Mouse (Mus musculus) natural killer cell, adult 2 months (primary cell): ENCODE measurements at regions not wholly inside any gene's neighbourhood (a gene's known extent, or its start where the extent isn't known, plus 50 kb on each side); places are given as distances from the start of the nearest gene placed in this dataset.
"Not testable (repeated sequence)": the region's sequence is repeated elsewhere in the genome, so short reads cannot be mapped to it uniquely, and the experiment has no call there.

Experiments
- DNase-seq, 2 experiments: peaks; one replicate each; pipeline ENCODE4 v3.0.0; 2022; ENCODE audit warnings: low spot score in 2 of 2

DNA sequence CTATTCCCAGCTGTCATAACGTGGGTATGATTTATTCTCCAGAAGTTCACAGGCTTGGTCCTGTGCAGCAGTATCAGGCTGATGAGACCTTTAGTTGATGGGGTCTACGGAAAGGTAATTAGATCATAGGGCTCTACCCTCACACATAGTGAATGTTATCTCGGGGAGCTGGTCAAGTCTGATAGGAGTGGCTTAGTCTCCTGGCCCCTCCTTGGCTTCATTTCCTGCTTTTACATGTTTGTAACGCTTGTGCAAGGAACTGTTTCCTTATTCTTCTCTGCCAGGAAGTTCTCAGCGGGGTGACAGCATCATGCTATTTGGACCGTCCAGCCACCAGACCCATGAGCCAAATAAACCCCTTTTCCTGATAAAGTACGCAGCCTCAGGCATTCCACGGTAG lies 109.6 kb upstream of the Klf3 start:
- DNase-seq: no peak

DNA sequence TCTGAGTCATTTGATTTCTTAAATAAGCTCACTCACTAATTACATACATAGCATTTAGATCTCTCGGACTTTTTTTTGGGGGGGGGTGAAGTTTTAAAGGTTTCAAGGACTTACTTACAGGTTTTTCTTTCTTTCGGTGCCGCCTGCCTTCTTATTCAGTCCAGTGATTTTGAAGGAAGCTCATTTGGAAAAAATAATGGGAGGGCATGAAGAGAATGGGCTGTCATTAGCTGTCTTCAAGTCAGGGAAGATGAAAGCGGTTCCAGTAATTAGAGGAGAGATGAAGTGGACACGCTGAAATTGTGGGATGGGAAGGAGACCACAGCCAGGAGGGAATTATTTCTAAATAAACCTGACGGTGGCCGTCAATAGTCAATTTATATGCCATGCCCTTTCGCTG lies 108.6 kb upstream of the Klf3 start:
- no peak for DNase-seq

DNA sequence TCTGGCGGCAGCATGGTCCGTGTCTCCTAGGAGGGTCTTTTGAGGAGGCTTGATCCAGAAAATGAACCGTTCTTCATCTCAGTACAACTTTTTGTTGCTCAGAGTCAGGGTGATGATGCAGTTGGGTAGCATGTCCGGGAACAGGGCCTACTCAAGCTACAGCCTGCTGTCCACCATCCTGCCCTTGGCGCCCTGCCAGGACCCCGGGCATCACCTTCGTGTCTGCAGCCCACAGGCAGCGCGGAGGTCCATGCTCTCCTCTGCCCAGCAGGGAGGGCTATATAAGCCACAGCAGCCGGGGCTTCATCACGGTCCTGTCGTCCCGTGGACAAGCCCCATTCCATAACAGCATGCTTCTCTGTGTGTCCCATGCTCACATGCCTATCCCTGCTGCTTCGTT lies 107.1 kb upstream of the Klf3 start:
- no peak for DNase-seq

DNA sequence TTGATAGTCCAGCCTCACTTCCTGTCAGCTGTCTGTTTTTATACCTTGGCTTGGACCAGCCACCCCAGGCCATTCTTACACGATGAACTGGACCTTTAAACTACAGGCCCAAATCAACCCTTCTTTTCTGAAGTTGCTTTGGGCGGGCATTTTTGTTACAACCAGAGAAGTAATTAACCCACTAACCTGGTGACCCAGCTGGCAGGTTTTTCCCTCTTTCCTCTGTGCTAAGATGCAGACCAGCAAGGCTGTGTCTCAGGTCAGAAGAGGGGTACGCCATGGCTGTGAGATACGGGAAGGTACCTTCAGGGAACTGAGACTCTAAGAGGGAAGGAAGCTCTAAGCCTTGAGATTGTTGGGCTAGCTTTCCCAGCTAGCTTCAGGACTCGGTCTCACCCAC lies 105.7 kb upstream of the Klf3 start:
- no peak for DNase-seq

DNA sequence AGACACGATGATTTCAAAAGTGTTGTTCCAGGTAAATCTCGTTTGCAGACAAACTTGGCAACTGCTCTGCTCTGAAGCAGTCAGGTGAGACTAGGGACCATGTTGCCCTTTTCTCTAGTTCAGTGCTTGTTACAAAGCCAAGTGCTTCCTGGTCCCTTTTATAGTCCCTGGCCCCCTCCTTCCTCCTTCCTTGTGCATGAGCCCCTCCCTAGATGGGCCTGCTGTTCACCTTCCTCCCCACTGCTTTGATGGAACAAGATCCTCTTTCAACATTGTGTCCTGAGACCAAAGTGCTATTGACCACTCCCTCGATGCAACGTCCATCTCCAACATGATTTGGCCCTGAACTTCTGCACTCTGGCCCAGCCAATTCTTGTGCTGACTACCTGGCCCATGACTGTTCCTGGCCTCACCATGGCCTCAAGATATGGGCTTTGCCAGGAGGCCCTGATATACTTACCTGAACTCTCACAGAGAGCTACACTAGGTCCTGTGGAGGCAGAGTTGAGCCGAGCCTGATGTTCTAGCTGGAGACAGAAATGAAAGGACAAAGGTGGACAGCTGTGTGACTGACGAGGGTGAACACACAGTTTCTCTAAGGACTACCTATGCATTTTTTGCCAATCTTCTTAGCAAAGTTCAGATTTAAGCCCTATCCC lies 104.6 kb upstream of the Klf3 start:
- no peak for DNase-seq

DNA sequence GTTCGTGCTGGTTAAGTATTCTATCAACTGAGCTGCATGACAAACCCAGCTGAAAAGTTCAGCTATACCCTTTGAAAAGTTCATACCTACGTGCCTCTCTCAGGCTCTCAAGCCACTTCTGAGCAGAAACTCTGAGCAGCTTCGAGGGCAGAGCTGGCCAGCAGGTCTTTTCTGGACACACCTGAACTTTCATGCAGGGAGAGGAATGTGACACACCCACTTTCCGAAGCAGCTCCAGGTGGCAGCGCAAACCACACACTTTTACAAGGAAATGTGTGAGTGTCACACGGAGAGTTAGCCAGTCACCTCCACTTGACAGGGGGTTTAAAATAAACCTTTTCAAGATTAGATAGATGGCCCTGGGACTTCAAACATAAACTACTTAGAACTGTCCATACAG lies 103.2 kb upstream of the Klf3 start:
- DNase-seq: no peak

DNA sequence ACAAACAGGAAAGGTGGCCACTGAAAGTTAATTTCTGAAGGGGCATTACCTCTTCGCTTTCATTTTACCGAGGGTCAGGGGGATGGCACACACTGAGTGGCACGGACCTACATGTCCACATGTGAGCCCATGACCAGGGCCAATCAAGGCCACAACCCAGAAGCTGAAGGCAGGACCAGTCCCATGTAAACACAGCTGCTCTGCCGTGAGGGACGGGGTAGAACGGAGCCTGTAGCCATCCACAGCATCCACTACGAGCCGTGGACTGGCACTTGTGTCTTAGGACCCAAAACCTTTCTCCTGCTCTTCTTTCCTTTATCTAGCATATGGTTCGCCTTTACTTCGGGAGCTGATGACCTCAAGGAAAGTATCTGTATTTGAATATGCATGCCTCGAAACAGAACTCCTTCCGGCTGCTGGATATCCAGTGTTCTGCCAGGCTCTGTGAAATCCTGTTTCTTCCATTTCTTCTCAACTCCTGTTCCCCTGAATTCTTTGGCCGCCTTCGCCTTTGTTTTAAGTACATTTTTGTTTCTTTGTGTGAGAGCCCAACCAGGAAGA lies 101.9 kb upstream of the Klf3 start:
- no peak for DNase-seq

DNA sequence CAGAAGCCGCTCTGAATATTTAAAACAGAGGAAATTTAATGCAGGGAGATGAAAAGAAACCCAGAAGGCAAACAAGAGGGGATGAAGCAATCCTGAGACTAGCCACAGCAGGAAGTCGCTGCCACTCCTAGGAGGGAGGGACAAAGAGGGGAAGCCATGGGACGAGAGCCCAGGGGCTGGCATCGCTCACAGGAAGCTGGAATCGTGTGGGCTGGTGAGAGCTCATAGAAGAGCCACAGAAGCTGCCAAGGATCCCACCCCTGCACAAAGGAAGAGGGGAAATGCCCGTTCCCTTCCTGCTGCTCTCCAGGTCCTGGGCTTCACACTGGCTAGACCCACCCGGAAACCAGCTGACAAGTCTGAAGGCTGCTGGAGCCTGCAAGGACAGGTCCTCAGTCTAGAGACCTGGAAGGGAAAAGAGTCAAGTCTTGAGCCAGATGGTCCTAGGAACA lies 101.4 kb upstream of the Klf3 start:
- DNase-seq: no peak

DNA sequence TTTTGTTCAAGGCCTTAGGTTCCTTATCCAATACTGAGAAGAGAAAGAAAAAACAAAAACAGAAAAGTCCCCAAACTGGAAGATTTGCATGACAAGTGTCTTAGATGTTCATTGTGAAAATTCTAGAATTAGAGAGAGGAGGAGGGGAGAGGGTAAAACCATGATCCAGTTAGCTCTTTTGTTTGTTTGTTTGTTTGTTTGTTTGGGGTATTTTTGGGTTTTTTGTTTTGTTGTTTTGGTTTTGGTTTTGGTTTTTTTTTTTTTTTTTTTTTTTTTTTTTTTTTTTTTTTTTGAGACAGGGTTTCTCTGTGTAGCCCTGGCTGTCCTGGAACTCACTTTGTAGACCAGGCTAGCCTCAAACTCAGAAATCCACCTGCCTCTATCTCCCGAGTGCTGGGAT lies 100.8 kb upstream of the Klf3 start:
- not testable (repeated sequence) for DNase-seq

DNA sequence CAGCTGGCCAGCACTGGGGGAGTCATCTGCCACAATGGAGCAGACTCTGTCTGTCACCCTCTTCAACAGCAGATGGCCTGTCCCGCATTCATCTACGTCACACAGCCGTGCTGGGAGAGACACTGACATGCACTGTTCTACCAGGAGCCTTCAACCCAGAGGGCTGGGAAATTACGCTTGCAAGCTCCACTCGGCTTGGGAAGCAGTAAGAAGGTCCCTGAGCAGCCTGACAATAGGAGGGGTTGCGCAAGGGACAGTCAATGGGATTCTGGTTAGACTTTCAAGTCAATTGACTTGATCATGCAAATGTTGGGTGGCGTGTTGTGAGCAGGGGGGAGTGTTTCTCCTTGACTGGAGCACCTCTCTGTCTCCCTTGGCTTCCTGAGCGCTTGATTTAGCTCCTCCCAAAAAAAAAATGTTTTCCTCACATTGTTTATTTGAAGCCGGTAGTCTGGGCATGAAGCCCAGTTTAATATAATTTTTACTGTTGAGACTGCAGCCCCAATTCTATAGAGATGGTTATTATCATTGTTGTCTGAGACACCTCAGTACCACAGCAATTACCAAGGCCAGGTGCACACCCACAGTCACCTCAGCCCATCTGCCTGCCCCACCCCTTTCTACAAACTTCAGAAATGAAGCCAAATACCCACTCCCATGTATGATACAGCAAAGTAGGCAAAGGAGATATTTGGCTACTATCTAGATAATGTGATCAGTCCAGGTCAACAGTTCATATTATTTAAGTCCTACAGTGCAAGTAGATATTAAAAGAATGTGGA lies 99.9 kb upstream of the Klf3 start:
- no peak for DNase-seq

DNA sequence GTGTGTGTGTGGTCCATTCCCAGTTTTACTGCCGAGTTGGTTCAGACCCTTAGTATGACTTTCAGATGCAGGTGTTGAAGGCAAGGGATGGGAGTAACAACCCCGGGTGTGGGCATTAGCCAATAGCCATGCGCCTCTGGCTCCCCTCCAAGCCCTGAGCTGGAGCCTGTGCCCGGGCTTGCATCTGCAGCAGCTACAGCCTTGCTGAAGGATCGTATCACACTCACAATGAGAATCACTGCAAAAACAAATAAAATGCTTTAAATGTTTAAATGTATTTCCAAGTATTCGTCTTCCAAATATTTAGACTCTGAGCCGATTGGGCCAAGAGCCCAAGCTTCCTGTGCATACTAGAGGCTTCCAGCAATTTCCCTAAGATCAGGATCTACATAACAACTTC lies 99.0 kb upstream of the Klf3 start:
- no peak for DNase-seq

DNA sequence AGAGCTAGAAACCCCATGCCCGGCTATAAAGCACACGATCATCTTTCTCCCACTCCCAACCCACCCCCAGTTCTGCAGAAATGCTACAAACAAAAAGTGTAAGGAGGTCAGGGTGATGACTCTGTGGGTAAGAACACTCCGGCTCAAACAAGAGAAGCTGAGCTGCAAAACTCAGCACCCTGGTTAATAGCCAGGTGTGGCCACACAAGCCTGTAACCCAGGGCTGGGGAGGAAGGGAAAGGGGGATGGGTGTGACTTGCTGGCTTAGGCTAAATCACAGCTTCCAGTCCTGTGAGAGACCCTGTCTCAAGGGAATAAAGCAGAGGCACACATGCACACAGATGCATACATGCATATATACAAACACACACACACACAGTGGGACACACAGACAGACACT lies 96.6 kb upstream of the Klf3 start:
- no peak for DNase-seq

DNA sequence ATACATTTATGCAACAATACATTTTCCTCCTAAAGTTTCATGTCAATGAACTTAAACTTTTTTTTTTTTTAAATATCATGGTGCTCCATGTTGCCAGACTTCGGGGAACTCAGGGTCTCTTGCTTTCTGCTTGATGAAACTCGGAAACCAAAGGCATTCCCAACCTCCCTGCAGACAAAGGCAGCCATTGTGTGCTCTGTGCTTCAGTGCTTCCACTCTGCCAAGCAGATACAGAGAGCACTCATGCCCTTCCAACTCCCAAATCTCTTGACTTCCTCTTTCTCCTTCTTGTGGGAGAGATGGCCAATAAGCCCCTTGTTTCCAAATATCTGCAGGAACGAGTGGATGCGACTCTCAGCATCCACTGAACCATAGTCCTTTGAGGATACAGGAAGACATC lies 94.0 kb upstream of the Klf3 start:
- DNase-seq: no peak

DNA sequence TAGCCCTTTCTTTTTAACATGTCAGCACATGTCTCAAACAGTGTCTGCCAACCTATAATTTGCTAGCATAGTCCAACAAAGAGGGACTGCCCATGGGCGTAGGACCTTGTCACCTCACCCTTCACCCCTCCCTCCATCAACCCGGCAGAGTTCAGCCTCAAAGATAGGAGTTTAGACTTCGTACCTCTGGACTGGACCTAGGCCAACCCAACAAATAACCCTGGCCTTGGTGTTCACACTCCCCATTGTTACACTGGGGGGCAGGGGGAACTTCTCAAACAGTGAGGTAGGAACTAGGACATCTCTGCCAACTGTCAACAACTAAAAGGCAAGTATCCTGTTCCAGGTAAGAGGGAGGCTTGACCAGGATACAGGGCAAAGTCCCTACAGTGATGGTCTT lies 93.0 kb upstream of the Klf3 start:
- no peak for DNase-seq

DNA sequence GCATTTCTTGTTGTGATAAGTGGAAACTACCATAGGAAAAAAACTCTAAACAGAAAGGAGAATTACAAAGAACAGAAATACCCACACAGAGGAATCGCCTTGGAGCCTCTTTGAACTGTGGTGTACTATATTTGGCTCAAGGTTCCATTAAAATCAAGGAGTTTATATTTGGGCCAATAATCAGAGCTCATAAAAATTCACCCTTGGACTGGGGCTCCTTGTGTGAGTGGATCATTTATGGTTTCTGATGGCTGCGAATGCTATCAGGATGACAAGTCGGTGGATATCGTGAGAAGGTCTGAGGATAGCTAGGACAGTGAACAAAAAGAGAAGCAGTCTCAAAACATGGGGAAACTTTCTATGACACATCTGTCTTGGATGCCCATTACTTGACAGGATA lies 92.2 kb upstream of the Klf3 start:
- no peak for DNase-seq

DNA sequence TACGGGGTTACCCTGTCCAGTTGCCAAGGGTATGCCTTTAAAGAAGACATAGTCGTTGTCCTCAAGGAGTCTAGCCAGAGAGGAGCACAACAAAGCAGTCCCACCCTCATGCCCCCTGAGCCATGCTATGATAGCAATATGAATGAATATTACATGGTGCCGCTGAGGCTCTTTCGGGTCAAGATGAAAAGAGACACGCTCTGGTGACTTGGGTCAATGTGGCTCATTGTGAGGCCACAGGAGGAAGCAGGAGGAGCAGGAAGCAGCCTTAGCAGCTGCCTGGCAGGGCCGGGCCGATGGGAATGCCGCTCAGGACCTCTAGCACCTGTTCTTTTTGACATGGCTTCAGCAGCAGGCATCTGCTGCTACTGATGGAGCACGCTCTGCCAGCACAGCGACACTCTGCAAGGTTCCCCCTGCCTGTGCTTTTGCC lies 89.0 kb upstream of the Klf3 start:
- DNase-seq: no peak

DNA sequence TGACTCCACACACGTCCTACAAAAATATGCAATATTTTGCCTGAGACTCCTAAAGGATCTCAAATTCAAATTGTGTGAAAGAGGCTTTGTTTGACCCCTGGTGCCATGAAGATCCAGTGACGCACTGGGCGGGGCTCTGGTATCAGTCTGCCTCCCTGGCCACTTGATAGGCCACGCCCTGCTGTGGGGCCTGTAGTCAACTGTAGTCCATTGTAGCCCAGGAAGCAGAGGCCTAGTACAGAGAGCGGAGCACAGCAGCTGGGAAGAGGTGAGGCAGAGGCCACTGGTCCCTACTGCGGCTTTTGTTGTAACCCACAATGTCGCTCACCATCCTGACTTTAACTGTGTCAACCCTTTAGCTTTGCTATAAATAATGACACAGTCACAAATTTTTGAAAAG lies 88.5 kb upstream of the Klf3 start:
- DNase-seq: no peak

DNA sequence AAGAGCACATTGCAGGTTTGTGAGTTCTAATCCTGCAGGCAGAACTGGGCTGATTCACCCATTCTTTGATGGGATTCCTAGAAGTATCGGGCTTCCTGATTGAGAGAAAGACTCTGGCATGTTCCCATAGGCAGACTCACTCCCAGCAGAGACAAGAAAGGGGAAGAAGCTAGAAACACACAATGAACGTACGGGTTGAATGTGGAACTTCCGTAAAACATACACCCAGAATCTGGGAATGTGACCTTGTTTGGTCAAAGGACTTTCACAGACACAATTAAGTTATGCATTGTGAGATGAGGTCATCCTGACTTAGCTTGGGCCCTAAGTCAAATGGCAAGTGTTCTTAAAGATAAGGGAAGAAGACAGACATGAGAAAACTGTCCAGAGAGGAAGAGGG lies 86.6 kb upstream of the Klf3 start:
- DNase-seq: no peak

DNA sequence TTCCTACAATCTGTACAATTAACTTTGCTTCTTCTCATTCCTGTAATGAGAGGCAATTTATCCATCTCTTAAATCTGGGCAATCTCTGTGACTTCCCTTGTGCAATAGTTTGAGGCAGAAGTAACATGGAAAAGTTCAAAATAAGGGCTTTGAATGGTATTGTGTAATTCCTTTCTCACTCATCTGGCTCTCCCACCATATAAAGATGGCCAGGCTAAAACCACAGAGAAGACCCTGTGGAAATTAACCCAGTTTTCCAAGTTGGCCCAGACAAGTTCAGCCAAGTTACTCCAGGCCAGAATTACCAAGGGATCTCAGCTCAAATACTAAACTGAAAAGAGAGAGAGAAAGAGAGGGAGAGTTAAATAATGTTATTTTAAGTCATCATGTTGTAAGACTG lies 81.0 kb upstream of the Klf3 start:
- DNase-seq: no peak

DNA sequence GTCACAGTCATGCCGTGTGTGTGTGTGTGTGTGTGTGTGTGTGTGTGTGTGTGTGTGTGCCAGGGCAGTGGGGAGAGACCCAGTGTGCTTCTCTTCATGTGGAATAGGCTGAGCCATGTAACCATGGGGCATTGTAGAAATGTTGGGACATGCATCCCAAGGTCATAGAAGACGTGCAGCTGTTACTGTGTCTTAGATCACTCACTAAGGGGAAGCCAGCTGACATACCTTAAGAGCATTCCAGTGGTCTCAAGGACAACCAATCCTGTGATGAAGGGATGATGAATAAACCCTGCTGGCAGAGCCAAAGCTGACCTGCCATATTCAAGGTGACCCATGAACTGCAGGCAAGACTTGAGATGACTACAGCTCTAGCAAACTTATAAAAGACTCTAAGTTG lies 75.3 kb upstream of the Klf3 start:
- no peak for DNase-seq

DNA sequence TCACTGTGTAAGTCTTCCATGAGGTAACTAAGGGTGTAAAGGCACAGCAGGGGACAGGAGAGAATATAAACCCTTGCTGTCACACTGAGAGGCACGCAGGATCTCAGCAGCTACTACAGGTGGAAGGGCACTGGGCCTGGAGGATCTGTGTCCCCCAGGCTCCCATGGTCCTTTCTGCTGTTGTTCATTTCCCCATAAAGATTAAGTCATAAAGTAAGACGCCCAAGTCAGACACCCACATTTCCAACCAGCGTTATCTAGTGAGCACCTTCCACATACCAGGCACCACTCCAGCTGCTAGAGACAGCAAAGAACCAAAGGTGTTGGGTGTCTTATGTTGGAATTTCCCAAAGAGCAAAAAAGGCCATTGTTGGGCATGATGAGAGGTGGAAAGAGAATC lies 70.8 kb upstream of the Klf3 start:
- DNase-seq: no peak

DNA sequence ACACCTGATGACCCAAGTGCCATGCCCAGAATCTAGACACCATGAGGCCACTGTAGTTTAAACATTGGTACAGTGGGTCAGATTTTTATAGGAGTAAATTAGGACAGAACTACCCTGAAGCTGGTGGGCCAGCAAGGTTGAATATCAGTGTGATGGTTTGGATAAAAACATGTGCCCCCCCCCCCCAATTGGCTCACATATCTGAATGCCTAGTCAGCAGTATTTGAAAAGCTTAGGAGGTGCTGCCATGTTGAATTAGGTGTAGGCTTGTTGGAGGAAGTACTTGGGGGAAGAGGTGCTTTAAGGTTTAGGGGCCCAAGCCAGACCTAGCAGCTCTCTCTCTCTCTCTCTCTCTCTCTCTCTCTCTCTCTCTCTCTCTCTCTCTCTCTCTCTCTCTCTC lies 66.2 kb upstream of the Klf3 start:
- no peak for DNase-seq

DNA sequence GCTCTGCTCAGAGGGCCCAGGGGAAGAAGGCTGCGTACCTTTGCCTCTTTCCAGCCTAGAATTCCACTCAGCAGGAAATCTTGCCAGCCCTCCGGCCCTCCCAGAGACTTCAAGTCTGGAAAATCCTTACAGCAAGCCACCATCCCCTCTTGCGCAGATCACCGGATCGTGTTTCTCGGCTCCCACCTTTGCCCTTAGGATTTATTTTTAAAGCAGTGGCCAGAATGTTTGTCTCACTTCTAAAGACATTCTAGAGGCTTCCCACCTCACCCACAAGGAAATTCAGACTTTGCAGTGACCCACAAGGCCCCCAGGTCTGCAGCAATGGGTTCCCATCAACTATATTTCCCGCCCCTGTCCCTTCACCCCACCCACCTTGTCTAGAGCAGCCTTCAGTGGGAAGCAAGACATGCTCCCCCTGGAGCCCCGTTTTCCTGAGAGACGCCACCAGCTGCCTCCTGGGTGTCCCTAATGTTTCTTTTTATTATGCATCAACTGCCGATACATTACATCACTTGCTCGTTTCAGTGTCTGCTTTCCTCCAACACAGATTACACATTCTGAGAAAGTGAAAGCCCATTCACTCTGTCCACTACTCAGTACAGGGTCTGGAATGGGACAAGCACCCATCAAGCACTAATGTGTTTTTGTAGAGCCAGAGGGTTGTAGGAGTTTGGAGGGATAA lies 65.0 kb upstream of the Klf3 start:
- no peak for DNase-seq
